Mouse (Mus musculus) hematopoietic stem cell, adult 5-6 weeks (primary cell): ENCODE data around the gene Batf3. TPM values are rescaled to one million over a fixed set of nuclear protein-coding genes. Genes with fewer than 3 reads are reported as not detected.
A peak's percentile ranks its signal among the peaks of the same experiment; 100 is the strongest.

Experiments
- ATAC-seq, 2 experiments: fragments of 125-278 bp in 1 of 2; replicated peaks in 1 of 2; 2 replicates each; pipeline ENCODE4 v1.8.0; 2016 to 2017; ENCODE audit warnings: inconsistent platforms in 2 of 2, mild to moderate bottlenecking in 2 of 2, moderate number of reproducible peaks in 2 of 2, low read depth in 1 of 2, moderate TSS enrichment in 1 of 2; ENCODE audit not compliant: low FRiP score in 2 of 2, poor library complexity in 2 of 2, severe bottlenecking in 2 of 2, insufficient read depth in 1 of 2, low TSS enrichment in 1 of 2
- total RNA-seq: library from RNA; stranded (forward); fragments of 172-1452, 232-1000 nt; gene quantifications from 2 replicates; pipeline ENCODE4 v1.2.3, GENCODE M21; 2017

Gene Batf3
- total RNA-seq, 1 experiment from 2014 or later, result not detected

DNA sequence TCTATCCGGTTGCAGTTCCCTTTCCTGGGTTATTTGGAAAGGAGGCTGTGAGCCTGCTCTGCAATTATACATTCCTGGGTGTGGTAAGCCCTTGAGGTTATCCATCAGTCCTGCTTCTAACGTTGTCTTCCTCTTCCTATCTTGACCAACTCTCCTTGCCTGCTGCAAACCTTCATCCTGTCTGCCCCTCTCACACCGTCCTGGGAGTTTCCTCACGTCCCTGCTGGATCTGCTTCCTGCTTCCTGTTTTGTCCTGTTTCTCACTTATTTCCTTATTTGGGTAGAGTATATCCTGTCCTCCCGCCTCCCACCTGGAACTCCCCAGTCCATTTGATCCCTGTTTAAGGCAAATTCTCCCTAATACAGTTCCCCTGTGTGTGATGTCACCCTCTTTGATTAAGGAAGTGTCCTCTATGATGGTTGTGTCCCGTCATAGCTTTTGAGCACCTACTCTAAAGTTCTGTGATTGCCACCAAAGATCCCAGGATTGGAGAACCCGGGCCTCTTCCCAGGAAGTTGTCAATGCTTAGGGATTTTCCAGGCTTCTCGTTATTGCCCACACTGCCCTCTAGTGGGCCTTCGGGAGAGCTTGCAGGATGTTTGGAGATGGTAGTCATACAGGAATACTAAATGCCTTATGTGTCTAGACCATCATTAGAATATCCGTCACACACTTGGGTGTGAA lies 22.3 kb upstream of the Batf3 start:
- ATAC-seq, result peak in 1 of 2 experiments; percentile 27; a peak in 1 of 4 replicates

- no peak for ATAC-seq
Measured at GRCm38 (mm10) chr1:191083230-191083629, 14.4 kb upstream of the Batf3 start.

DNA sequence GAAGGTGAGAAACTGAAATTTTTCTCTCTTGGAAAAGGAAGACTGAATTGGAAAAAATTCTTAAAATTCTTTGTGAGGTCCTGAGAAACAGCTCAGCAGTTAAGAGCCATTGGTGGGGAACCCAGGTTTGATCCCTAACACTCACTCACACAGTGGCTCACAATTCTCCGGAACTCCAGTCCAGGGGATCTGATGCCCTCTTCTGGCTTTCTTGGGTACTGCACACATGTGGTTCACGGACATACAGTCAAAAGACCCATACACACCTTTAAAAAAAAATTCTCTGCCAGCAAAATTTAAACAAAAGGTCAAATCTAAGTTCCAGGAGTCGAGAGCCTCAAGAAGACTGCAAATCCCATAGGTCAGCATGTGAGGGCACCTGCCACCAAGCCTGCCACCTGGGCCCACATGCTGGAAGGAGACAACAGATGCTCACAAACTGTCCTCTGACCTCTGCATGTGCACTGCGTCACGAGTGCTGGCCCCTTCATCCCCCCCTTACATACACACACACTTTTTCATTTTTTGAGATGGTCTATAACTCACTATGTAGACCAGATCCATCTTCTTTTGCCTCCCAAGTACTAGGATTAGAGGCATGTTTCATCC lies 12.6 kb upstream of the Batf3 start:
- ATAC-seq, result no peak

- peak; percentile 94 to 98 for ATAC-seq
Measured at GRCm38 (mm10) chr1:191085597-191085996, 12.1 kb upstream of the Batf3 start.

DNA sequence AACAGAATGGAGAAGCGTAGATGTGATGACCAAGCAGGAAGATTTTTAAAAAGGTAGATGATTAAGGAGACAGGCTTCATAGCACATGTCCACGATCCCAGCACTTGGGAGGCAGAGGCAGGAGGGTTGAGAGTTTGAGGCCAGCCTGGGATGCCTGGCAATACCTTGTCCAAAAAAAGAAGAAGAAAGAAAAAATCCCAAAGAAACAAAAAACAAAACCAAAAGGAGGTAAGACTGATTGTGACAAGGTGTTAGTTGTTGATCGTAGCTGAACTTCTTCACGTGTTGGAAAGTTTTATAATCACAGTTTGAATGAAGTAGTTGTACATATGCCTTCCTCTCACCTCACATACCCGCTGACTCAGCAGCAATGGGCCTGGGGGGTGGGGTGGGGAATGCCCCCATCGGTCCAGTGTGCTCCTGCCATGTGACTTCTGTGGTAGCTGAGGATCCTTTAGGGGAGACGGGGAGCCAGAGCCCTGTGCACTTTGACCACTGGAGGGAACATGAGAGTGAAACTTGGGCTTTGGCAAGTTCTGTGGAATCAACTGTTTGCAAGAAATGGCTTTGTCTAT lies 11.3 kb upstream of the Batf3 start:
- no peak for ATAC-seq

- ATAC-seq, result no peak
Measured at GRCm38 (mm10) chr1:191086960-191087359, 10.7 kb upstream of the Batf3 start.

DNA sequence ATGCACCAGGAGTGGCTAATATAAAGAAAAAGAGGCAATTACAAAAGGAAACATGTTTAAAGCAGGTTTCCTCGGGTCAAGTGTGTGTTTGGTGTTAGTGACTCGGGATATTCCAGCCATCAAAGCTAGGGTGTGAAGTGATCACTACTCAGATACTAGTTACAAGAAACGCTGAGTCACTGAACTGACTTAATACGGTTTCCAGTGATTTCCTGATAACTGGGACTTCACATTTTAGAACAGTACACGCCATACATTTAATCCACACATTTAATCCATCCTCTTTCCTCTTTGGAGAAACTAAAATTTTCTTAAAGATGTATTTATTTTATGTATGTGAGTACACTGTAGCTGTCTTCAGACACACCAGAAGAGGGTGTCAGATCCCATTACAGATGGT lies 9.7 kb upstream of the Batf3 start:
- no peak for ATAC-seq

DNA sequence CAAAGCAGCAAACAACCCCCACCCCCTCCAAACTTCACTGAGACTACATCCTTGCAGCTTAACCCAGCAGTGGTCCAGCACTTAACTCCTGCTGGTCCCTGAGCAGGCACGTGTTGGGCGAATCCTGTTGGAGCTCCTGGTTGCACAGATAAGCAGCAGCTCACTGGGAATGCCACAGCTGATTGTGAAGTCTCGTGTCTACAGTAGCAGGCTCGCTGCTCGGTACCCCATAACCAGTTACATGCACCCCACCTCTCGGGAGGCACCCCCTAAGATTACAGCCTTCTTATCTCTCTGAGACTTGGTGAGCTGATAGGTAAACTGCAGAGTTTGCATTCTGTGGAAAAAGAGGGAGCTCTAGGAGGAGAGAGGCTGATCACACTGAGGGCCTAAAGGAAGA lies 8.3 kb upstream of the Batf3 start:
- no peak for ATAC-seq

- ATAC-seq, result no peak
Measured at GRCm38 (mm10) chr1:191092050-191092449, 5.6 kb upstream of the Batf3 start.

DNA sequence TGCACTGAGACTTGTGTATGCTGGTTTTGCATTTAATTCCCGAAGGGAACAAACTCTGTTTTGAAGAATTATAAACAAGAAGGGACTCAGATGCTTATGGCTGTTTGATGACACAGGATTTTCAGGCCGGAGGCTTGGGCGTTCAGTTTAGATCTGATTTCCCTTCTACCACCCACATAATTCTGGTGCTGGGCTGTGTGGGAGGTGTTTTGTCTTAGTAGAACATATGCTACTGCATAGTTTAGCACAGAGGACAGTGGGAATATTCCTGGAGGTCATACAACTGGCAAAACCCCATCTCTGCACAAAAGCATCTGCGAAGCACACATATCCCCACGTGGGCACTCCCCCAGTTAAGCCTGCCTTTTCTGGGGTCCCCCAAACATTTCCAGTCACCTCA lies 4.1 kb upstream of the Batf3 start:
- ATAC-seq, result no peak

DNA sequence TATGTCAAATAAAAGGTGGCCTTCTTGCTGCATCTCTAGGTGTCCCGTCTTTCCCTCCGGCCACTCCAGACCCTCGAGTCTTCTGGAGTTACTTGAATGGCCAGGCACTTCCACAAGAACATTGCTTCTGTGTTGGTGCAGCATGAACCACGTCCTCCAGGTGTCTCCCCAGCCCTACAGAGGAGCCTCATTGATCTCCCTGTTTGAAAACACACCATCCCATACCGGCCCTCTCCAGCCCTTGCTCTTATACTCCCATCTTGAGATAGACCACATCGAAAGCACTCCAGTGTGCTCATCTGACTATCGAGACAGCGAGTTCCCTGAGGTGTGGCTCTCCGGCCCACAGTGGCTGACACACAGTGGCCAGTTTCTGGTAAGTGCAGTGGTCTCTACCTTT lies 2.6 kb upstream of the Batf3 start:
- no peak for ATAC-seq

- peak; percentile 49 to 71 for ATAC-seq
Measured at GRCm38 (mm10) chr1:191096871-191097681, 571 bp upstream of the Batf3 start.

DNA sequence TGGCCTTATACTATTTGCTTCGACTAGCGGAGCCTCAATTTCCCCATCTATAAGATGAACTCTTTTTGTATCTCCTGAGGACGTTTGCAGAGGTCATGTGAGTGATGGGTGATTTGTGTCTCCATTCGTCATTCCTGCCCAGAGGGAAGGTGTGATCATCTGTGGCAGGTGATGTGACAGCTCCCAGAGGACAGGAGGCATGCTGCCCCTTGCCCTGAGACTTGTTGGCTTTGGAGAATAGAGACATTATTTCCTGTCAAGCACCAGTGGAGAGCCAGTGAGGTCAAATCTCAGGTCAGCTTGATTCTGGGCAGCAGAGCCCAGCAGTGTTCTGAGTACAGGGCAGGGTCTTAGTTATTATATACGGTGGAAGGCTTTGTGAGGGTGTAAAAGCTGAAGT lies 1.5 kb downstream of the Batf3 start:
- no peak for ATAC-seq

GRCm38 (mm10) chr1:191099772-191100291 lies 2.2 kb downstream of the Batf3 start:
- ATAC-seq, result no peak

DNA sequence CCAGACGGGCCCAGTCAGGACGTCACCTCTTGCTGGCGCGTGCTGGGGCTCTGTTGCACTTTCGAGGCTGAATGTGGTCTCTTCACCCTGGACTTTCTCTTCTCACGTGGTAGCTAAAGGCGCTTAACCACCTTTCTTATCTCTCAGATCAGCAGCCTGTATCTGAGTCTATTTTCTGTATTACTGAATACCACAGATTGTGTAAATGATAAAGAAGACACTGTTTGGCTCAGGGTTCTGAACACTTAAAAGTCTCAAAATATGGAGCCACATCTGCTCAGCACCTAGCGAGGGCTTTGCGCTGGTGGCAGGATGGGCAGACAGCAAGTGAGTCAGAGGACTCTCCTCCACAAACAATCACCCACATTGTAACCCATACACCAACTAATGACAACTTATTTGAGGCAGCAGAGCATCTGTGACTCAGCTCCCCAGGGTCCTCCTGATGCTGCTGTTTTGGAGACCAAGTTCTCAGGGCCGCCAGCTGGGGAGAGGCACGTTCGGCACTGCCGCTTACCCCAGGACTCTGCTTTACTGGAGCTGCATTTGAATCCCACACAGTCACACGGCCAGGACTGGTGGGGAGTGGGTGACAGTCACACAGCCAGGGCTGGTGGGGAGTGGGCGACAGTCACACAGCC lies 5.2 kb downstream of the Batf3 start:
- ATAC-seq, result no peak

- ATAC-seq, result no peak
Measured at GRCm38 (mm10) chr1:191105246-191105645, 7.6 kb downstream of the Batf3 start.

GRCm38 (mm10) chr1:191107306-191107705 lies 9.7 kb downstream of the Batf3 start:
- ATAC-seq, result no peak
